Mouse (Mus musculus) adrenal gland, adult 10 weeks (tissue): ENCODE measurements around the gene Hrh2. TPM values are rescaled to one million over a fixed set of nuclear protein-coding genes. Genes with fewer than 3 reads are reported as not detected.

Experiments used
- polyA plus RNA-seq: library from polyadenylated mRNA; stranded (reverse); fragments of 350-450 nt; fragmentation: Illumina TruSeq; extraction: RNeasy Lipid Tissue Mini Kit (QIAGEN cat#74804); gene quantifications from one replicate; pipeline ENCODE4 v1.2.3, GENCODE M21; 2014; ENCODE audit warnings: low read depth, low replicate concordance

Gene Hrh2
- polyA plus RNA-seq, result 0.41 TPM

DNA sequence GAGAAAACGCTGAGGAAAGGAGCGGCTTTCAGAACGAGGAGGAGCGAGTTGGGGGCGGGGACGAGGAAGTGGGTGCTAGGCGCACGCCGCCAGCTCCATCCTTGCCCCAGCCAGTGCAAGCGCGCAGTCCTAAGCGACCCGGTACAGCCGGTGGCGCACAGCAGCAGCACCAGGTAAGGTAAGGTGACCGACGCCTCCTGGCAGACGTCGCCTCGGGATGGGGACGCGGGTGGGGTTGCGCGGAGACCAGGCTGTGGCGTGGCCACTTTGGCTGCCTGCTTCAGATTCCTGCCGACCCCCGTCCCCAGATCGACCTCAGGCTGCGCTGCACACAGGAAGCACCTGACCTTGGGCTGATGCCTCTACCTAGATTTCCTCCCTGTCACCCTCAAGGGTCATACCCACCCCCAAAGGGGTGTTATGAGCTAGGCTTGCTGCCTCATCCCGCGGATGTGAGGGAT is at the start of gene Hrh2:
Gene Hrh2 (plus strand): TSS at position 109 of the 461 bp plus-strand sequence.

Other genes with a start within 250 kb of the Hrh2 start
- not detected for gene Drd1, start 136.4 kb upstream of the Hrh2 start, polyA plus RNA-seq
- gene Sfxn1, start 120.3 kb upstream of the Hrh2 start, polyA plus RNA-seq, result 134 TPM
- 35.2 TPM for gene Cplx2, start 179.2 kb downstream of the Hrh2 start, polyA plus RNA-seq